Mouse (Mus musculus): ENCODE results near the gene Galnt13. TPM values are rescaled to one million over a fixed set of nuclear protein-coding genes. Genes with fewer than 3 reads are reported as not detected.
"Not testable (repeated sequence)": the region's sequence is repeated elsewhere in the genome, so short reads cannot be mapped to it uniquely, and the experiment has no call there.

Galnt13 gene
- polyA plus RNA-seq, 1 experiment from 2014 or later: not detected

- no peak overlapping the region for H3K27ac ChIP-seq
- no peaks in the 10 kb centered on the region for H3K27me3 ChIP-seq (ENCODE audit: insufficient read depth, low read length)
- no peak overlapping the region for H3K4me2 ChIP-seq (ENCODE audit: low read length)
- WGBS: 83% methylated on average over 1 of the region's 1 CpGs
- no peaks in the 10 kb centered on the region for H3K9me3 ChIP-seq (replicated peaks; ENCODE audit: low read length)
- no peaks in the 10 kb centered on the region for H3K4me1 ChIP-seq (replicated peaks; ENCODE audit: insufficient read depth, low read length)
- H3K9ac ChIP-seq (ENCODE audit: low read depth, low read length): no peak overlapping the region
- H3K4me3 ChIP-seq (replicated peaks; ENCODE audit: low read depth, low read length): no peak overlapping the region
- ATAC-seq (replicated peaks; ENCODE audit: low FRiP score, low read depth): no peak
- no peaks in the 10 kb centered on the region for H3K36me3 ChIP-seq (ENCODE audit: insufficient read depth, low read length)
- TF ChIP-seq CTCF (IDR thresholded peaks at IDR 0.05; ENCODE audit: low read depth): no peak
- DNase-seq (ENCODE audit: low spot score): no peak
Measured at GRCm38 (mm10) chr2:54983839-54984238, 547.7 kb downstream of the Galnt13 start.

DNA sequence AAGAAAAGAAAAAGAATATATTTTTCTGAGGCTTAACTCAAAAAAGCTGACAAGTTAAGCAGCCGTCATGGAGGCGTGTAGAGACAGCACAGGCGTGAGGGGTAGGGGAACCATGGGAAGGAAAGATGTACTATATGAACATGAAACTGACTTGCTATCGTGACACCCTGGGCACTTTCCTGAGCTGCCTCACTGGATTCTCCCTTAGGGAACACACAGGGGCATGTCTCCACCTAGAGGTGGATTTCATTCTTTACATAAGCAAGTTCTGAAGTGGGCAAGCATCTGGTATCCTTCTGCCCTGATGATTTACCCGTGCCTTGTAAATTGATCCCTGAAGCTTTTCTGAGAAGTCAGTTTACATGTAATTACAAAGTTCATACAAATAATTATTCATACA, 586.4 kb downstream of the Galnt13 start:
- H3K4me3 ChIP-seq (replicated peaks; ENCODE audit: low read depth, low read length); H3K9me3 ChIP-seq (replicated peaks; ENCODE audit: low read length); ATAC-seq (replicated peaks; ENCODE audit: low FRiP score, low read depth); DNase-seq (ENCODE audit: low spot score); H3K27me3 ChIP-seq (ENCODE audit: insufficient read depth, low read length); H3K4me2 ChIP-seq (ENCODE audit: low read length); H3K36me3 ChIP-seq (ENCODE audit: insufficient read depth, low read length); H3K9ac ChIP-seq (ENCODE audit: low read depth, low read length); H3K27ac ChIP-seq; H3K4me1 ChIP-seq (replicated peaks; ENCODE audit: insufficient read depth, low read length): not testable (repeated sequence)
- no CpG with 5 or more reads among the region's 5 CpGs for WGBS

- Histone ChIP-seq H3K9ac (ENCODE audit: low read depth, low read length) (no peak overlapping the region), H3K27me3 (ENCODE audit: insufficient read depth, low read length) (no peaks in the 10 kb centered on the region), H3K4me3 (replicated peaks; ENCODE audit: low read depth, low read length) (no peak overlapping the region), H3K9me3 (replicated peaks; ENCODE audit: low read length) (no peaks in the 10 kb centered on the region), H3K36me3 (ENCODE audit: insufficient read depth, low read length) (no peaks in the 10 kb centered on the region), H3K27ac (no peak overlapping the region), H3K4me2 (ENCODE audit: low read length) (no peak overlapping the region), H3K4me1 (replicated peaks; ENCODE audit: insufficient read depth, low read length) (no peaks in the 10 kb centered on the region)
- TF ChIP-seq CTCF (IDR thresholded peaks at IDR 0.05; ENCODE audit: low read depth): peak; percentile 33; the same call in 1 of the 2 replicates
- ATAC-seq (replicated peaks; ENCODE audit: low FRiP score, low read depth) (no peak), DNase-seq (ENCODE audit: low spot score) (peak; percentile 28)
- 51% methylated on average over 3 of the region's 3 CpGs for WGBS
Measured at GRCm38 (mm10) chr2:55034610-55035009, 598.5 kb downstream of the Galnt13 start.

DNA sequence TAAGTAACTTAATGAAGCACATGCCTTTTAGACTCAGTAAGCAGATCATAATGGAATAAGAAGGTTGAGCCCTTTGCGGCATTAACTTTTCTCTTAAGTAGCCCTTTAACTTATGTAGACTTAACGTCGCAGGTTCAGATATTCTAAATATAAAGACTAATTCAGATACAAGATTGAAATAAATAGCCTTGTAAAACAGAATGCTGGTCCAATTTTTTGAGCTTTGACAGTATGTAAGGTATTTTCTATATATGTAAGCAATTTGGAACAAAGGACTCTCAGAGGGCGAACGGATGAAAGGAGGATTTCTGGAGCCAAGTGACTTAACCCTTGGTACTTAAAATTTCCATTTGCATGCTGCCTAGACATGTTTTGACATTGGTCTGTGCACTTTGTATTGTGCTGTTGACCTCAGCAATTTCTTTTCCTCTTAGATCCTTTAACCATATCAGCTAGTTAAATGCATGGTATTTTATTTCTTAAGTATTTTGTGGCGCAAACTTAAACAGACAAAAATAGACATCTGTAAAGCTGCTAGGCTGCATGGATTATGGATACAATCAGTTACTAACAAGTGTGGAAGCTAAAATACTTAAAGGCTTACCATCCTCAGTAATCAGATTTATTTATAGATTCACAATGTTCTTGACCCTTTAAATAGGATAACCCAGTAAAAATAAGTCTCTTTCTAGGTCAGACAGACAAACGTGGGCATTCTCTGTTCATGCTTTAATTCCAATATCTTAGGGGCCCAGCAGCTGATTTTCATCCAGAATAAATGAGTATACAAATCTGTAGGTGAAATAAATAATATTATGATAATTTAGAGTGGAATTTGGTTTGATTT, 629.6 kb downstream of the Galnt13 start:
- WGBS: 81% methylated on average over 7 of the region's 7 CpGs
- no peak overlapping the region for H3K9ac ChIP-seq (ENCODE audit: low read depth, low read length)
- ATAC-seq (replicated peaks; ENCODE audit: low FRiP score, low read depth) (no peak), DNase-seq (ENCODE audit: low spot score) (no peak)
- H3K27ac ChIP-seq: no peak overlapping the region
- H3K9me3 ChIP-seq (replicated peaks; ENCODE audit: low read length): no peaks in the 10 kb centered on the region
- H3K36me3 ChIP-seq (ENCODE audit: insufficient read depth, low read length): no peaks in the 10 kb centered on the region
- no peak overlapping the region for H3K4me2 ChIP-seq (ENCODE audit: low read length)
- H3K4me1 ChIP-seq (replicated peaks; ENCODE audit: insufficient read depth, low read length): no peaks in the 10 kb centered on the region
- TF ChIP-seq CTCF (IDR thresholded peaks at IDR 0.05; ENCODE audit: low read depth): no peak
- no peaks in the 10 kb centered on the region for H3K27me3 ChIP-seq (ENCODE audit: insufficient read depth, low read length)
- H3K4me3 ChIP-seq (replicated peaks; ENCODE audit: low read depth, low read length): no peak overlapping the region

DNA sequence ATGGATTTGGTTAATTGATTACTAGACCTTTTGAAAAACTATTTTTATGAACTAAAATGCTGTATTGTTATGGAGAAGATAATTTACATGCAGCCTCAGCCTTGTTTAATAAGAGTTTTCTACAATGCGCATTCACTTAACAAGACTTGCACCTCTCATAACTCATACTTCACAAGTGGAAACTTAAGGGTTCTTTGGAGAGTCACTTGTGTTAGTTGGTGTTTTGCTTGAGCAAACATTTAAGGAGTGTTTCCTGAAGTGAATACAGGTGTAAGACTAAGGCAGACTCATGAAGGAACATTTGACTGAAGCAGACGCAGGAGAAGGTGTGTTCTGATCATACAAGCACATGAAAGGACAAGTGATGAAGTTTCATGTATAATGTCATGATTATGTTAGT, 649.5 kb downstream of the Galnt13 start:
- WGBS: 92% methylated on average over 2 of the region's 2 CpGs
- Histone ChIP-seq H3K4me2 (ENCODE audit: low read length) (no peak overlapping the region), H3K4me3 (replicated peaks; ENCODE audit: low read depth, low read length) (no peak overlapping the region), H3K27ac (no peak overlapping the region), H3K27me3 (ENCODE audit: insufficient read depth, low read length) (no peaks in the 10 kb centered on the region), H3K4me1 (replicated peaks; ENCODE audit: insufficient read depth, low read length) (no peaks in the 10 kb centered on the region), H3K36me3 (ENCODE audit: insufficient read depth, low read length) (no peaks in the 10 kb centered on the region), H3K9ac (ENCODE audit: low read depth, low read length) (no peak overlapping the region), H3K9me3 (replicated peaks; ENCODE audit: low read length) (no peaks in the 10 kb centered on the region)
- no peak for DNase-seq (ENCODE audit: low spot score)
- TF ChIP-seq CTCF (IDR thresholded peaks at IDR 0.05; ENCODE audit: low read depth): no peak
- ATAC-seq (replicated peaks; ENCODE audit: low FRiP score, low read depth): no peak

- DNase-seq (ENCODE audit: low spot score): no peak
- Histone ChIP-seq H3K36me3 (ENCODE audit: insufficient read depth, low read length) (no peaks in the 10 kb centered on the region), H3K27ac (no peak overlapping the region), H3K4me3 (replicated peaks; ENCODE audit: low read depth, low read length) (no peak overlapping the region), H3K4me2 (ENCODE audit: low read length) (no peak overlapping the region), H3K9me3 (replicated peaks; ENCODE audit: low read length) (no peaks in the 10 kb centered on the region), H3K27me3 (ENCODE audit: insufficient read depth, low read length) (no peaks in the 10 kb centered on the region), H3K9ac (ENCODE audit: low read depth, low read length) (no peak overlapping the region), H3K4me1 (replicated peaks; ENCODE audit: insufficient read depth, low read length) (no peaks in the 10 kb centered on the region)
- TF ChIP-seq CTCF (IDR thresholded peaks at IDR 0.05; ENCODE audit: low read depth): no peak
- no peak for ATAC-seq (replicated peaks; ENCODE audit: low FRiP score, low read depth)
- 93% methylated on average over 1 of the region's 1 CpGs for WGBS
Measured at GRCm38 (mm10) chr2:55088034-55088433, 651.9 kb downstream of the Galnt13 start.

Data from kidney, postnatal 0 days (tissue).